Mouse (Mus musculus) hindbrain, embryonic 11.5 days (tissue): ENCODE results near the gene Apbb1ip. TPM values are rescaled to one million over a fixed set of nuclear protein-coding genes. Genes with fewer than 3 reads are reported as not detected.

ENCODE experiments used
- ATAC-seq: fragments of 200-750 bp; cut with Nextera tagmentation; 2 replicates; pipeline ENCODE4 v1.8.0; 2017; ENCODE audit warnings: mild to moderate bottlenecking, moderate TSS enrichment, moderate library complexity; ENCODE audit not compliant: low FRiP score
- DNase-seq: peaks from one replicate; pipeline ENCODE4 v3.0.0-alpha.2; 2015; ENCODE audit warnings: low spot score
- H3K27ac ChIP-seq: fragments of 300-500 bp; sonication (generic); 2 replicates; pipeline ENCODE4 v1.5.1; 2014; ENCODE audit warnings: mild to moderate bottlenecking, low read depth, low read length
- H3K27me3 ChIP-seq: fragments of 300-500 bp; sonication (generic); 2 replicates; pipeline ENCODE4 v1.6.1; 2014; ENCODE audit warnings: mild to moderate bottlenecking, low read length, moderate library complexity, mixed read lengths; ENCODE audit not compliant: control insufficient read depth, insufficient read depth
- H3K36me3 ChIP-seq: fragments of 300-500 bp; sonication (generic); 2 replicates; pipeline ENCODE4 v1.6.1; 2014; ENCODE audit warnings: mild to moderate bottlenecking, low read length, moderate library complexity, mixed read lengths; ENCODE audit not compliant: control insufficient read depth, insufficient read depth
- H3K4me1 ChIP-seq: fragments of 300-500 bp; sonication (generic); replicated peaks from 2 replicates; pipeline ENCODE4 v1.6.1; 2014; ENCODE audit warnings: low read length, mixed read lengths; ENCODE audit not compliant: control insufficient read depth, insufficient read depth
- H3K4me2 ChIP-seq: fragments of 300-500 bp; sonication (generic); replicated peaks from 2 replicates; pipeline ENCODE4 v1.6.1; 2014; ENCODE audit warnings: mild to moderate bottlenecking, low read depth, low read length
- H3K4me3 ChIP-seq: fragments of 300-500 bp; sonication (generic); 2 replicates; pipeline ENCODE4 v1.5.1; 2014; ENCODE audit warnings: low read depth, low read length
- H3K9ac ChIP-seq: fragments of 300-500 bp; sonication (generic); 2 replicates; pipeline ENCODE4 v1.6.1; 2014; ENCODE audit warnings: low read depth, low read length
- H3K9me3 ChIP-seq: fragments of 300-500 bp; sonication (generic); 2 replicates; pipeline ENCODE4 v1.6.1; 2016; ENCODE audit warnings: low read length; ENCODE audit not compliant: control insufficient read depth
- WGBS: fragments of 180-500 bp; shearing (Covaris S2); extraction: QIAGEN DNeasy Blood & Tissue Kit; methylation state at CpG from one replicate; pipeline ENCODE4 v1.1.7; 2014; 5-methylcytosine and 5-hydroxymethylcytosine counted together
- polyA plus RNA-seq: library from polyadenylated mRNA; unstranded; fragments of >200 nt; fragmentation: Nextera tagmentation; extraction: Ambion mirVana; gene quantifications from 2 replicates; pipeline ENCODE4 v1.2.1, GENCODE M21; 2014

Apbb1ip gene
- polyA plus RNA-seq, 1 experiment from 2014 or later: 1.2 TPM

- Histone ChIP-seq H3K4me2 (no peak overlapping the region), H3K4me1 (no peaks in the 10 kb centered on the region), H3K4me3 (no peak overlapping the region), H3K36me3 (no peaks in the 10 kb centered on the region), H3K9me3 (no peaks in the 10 kb centered on the region), H3K9ac (no peak overlapping the region), H3K27ac (no peak overlapping the region), H3K27me3 (no peaks in the 10 kb centered on the region)
- ATAC-seq: no peak
- DNase-seq: no peak
- 85% methylated on average over 4 of the region's 4 CpGs for WGBS
These were observed 7.6 kb downstream of the Apbb1ip start for GRCm38 (mm10) chr2:22781387-22782009.

GRCm38 (mm10) chr2:22782057-22782456, 8.2 kb downstream of the Apbb1ip start:
- Histone ChIP-seq H3K9ac (no peak overlapping the region), H3K27ac (no peak overlapping the region), H3K36me3 (no peaks in the 10 kb centered on the region), H3K4me3 (no peak overlapping the region), H3K9me3 (no peaks in the 10 kb centered on the region), H3K4me2 (no peak overlapping the region), H3K27me3 (no peaks in the 10 kb centered on the region), H3K4me1 (no peaks in the 10 kb centered on the region)
- DNase-seq (no peak), ATAC-seq (no peak)
- WGBS: 84% methylated on average over 3 of the region's 3 CpGs

GRCm38 (mm10) chr2:22783137-22783638, 9.3 kb downstream of the Apbb1ip start:
- no peak for ATAC-seq

GRCm38 (mm10) chr2:22784186-22784585, 10.3 kb downstream of the Apbb1ip start:
- no peaks in the 10 kb centered on the region for H3K27me3 ChIP-seq
- H3K4me2 ChIP-seq: no peak overlapping the region
- H3K36me3 ChIP-seq: no peaks in the 10 kb centered on the region
- H3K27ac ChIP-seq: no peak overlapping the region
- no peak overlapping the region for H3K9ac ChIP-seq
- DNase-seq (no peak), ATAC-seq (no peak)
- no peaks in the 10 kb centered on the region for H3K4me1 ChIP-seq
- 82% methylated on average over 3 of the region's 3 CpGs for WGBS
- H3K9me3 ChIP-seq: no peaks in the 10 kb centered on the region
- no peak overlapping the region for H3K4me3 ChIP-seq

More at GRCm38 (mm10) chr2:22783137-22783638, 9.3 kb downstream of the Apbb1ip start:
- DNase-seq: no peak
- Histone ChIP-seq H3K4me1 (no peaks in the 10 kb centered on the region), H3K9ac (no peak overlapping the region), H3K9me3 (no peaks in the 10 kb centered on the region), H3K36me3 (no peaks in the 10 kb centered on the region), H3K27me3 (no peaks in the 10 kb centered on the region), H3K4me3 (no peak overlapping the region), H3K4me2 (no peak overlapping the region), H3K27ac (no peak overlapping the region)
- WGBS: 90% methylated on average over 2 of the region's 2 CpGs

GRCm38 (mm10) chr2:22784771-22785170, 10.9 kb downstream of the Apbb1ip start:
- WGBS: 43% methylated on average over 1 of the region's 1 CpGs
- Histone ChIP-seq H3K27ac (no peak overlapping the region), H3K4me2 (no peak overlapping the region), H3K4me1 (no peaks in the 10 kb centered on the region), H3K27me3 (no peaks in the 10 kb centered on the region), H3K9me3 (no peaks in the 10 kb centered on the region), H3K36me3 (no peaks in the 10 kb centered on the region), H3K4me3 (no peak overlapping the region), H3K9ac (no peak overlapping the region)
- ATAC-seq (no peak), DNase-seq (no peak)

GRCm38 (mm10) chr2:22788658-22789057, 14.8 kb downstream of the Apbb1ip start:
- Histone ChIP-seq H3K4me1 (no peaks in the 10 kb centered on the region), H3K27me3 (no peaks in the 10 kb centered on the region), H3K9me3 (no peaks in the 10 kb centered on the region), H3K4me3 (no peak overlapping the region), H3K36me3 (no peaks in the 10 kb centered on the region), H3K4me2 (no peak overlapping the region), H3K9ac (no peak overlapping the region), H3K27ac (no peak overlapping the region)
- no peak for DNase-seq
- WGBS: 97% methylated on average over 2 of the region's 2 CpGs
- no peak for ATAC-seq

GRCm38 (mm10) chr2:22789576-22789975, 15.7 kb downstream of the Apbb1ip start:
- ATAC-seq (no peak), DNase-seq (no peak)
- Histone ChIP-seq H3K4me3 (no peak overlapping the region), H3K4me2 (no peak overlapping the region), H3K9ac (no peak overlapping the region), H3K27me3 (no peaks in the 10 kb centered on the region), H3K27ac (no peak overlapping the region), H3K4me1 (no peaks in the 10 kb centered on the region), H3K9me3 (no peaks in the 10 kb centered on the region), H3K36me3 (no peaks in the 10 kb centered on the region)
- WGBS: 67% methylated on average over 1 of the region's 1 CpGs

GRCm38 (mm10) chr2:22790435-22790834, 16.5 kb downstream of the Apbb1ip start:
- no peak for ATAC-seq
- H3K36me3 ChIP-seq: no peaks in the 10 kb centered on the region
- 47% methylated on average over 1 of the region's 1 CpGs for WGBS

GRCm38 (mm10) chr2:22795087-22795486, 21.2 kb downstream of the Apbb1ip start:
- H3K27me3 ChIP-seq: no peaks in the 10 kb centered on the region
- ATAC-seq (no peak), DNase-seq (no peak)
- no peak overlapping the region for H3K27ac ChIP-seq
- WGBS: 81% methylated on average over 3 of the region's 3 CpGs
- H3K4me3 ChIP-seq: no peak overlapping the region
- no peaks in the 10 kb centered on the region for H3K36me3 ChIP-seq
- H3K4me2 ChIP-seq: no peak overlapping the region
- no peak overlapping the region for H3K9ac ChIP-seq
- no peaks in the 10 kb centered on the region for H3K9me3 ChIP-seq
- no peaks in the 10 kb centered on the region for H3K4me1 ChIP-seq

More at GRCm38 (mm10) chr2:22790435-22790834, 16.5 kb downstream of the Apbb1ip start:
- Histone ChIP-seq H3K9ac (no peak overlapping the region), H3K27me3 (no peaks in the 10 kb centered on the region), H3K4me1 (no peaks in the 10 kb centered on the region), H3K27ac (no peak overlapping the region), H3K4me3 (no peak overlapping the region), H3K4me2 (no peak overlapping the region), H3K9me3 (no peaks in the 10 kb centered on the region)
- DNase-seq: no peak
